9 mouse cellular contexts compared by ENCODE assay signal in the genomic region with DNA sequence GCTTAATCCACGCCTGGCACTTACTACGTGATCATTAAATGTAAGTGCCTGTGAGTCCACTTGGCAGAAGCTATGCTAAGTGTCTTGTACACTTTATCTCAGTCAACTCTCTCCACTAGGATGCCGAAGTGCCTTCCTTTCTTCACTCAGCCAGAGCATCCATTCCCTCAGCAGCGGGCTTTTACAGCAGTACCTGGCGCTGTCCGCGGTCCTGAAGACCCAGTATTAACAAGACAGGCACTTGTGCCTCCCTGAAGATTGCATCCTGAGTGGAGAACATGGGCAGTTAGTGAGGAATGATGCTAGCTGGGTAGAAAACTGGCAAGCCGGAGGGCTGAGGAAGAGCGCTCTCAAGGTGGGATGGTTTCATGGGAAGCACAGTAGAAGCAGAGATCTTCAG.
A peak's percentile ranks its signal among the peaks of the same experiment; 100 is the strongest.
DNase-seq lines count a peak whose midpoint lies in the region; ATAC-seq and TF ChIP-seq lines count a peak whose summit lies in the region.
"Had no signal": no experiment of that assay in that cellular context is flagged by ENCODE, and none has a peak within 500 bp of the region (broad histone marks: within the 10 kb centered on the region; RNA-seq: fewer than 3 reads in every experiment).

No protein-coding gene starts in this region.

- H3K9me3 ChIP-seq in kidney, embryonic 16.5 days (ENCODE audit: low read length): no peaks in the 10 kb centered on the region
- H3K9me3 ChIP-seq in liver, postnatal 0 days (ENCODE audit: low read length): no peaks in the 10 kb centered on the region
- H3K9me3 ChIP-seq: limb, embryonic 12.5 days had no signal

- TF ChIP-seq EP300 in liver, postnatal 0 days (IDR thresholded peaks at IDR 0.05; ENCODE audit: low read depth): no peak

- no peaks in the 10 kb centered on the region for H3K36me3 ChIP-seq in kidney, embryonic 16.5 days (ENCODE audit: insufficient read depth, low read length)
- no peaks in the 10 kb centered on the region for H3K36me3 ChIP-seq in liver, postnatal 0 days (replicated peaks; ENCODE audit: insufficient read depth, low read length)
- H3K36me3 ChIP-seq: limb, embryonic 12.5 days had no signal

- 39% methylated on average over 9 of the region's 9 CpGs for WGBS in kidney, embryonic 16.5 days
- 37% methylated on average over 9 of the region's 9 CpGs for WGBS in liver, postnatal 0 days (ENCODE audit: insufficient replicate concordance)

- H3K4me2 ChIP-seq in kidney, embryonic 16.5 days (replicated peaks; ENCODE audit: low read depth, low read length): no peak overlapping the region
- H3K4me2 ChIP-seq in liver, postnatal 0 days (ENCODE audit: low read depth, low read length): no peak overlapping the region
- H3K4me2 ChIP-seq: limb, embryonic 12.5 days had no signal

- TF ChIP-seq CTCF in liver, postnatal 0 days (IDR thresholded peaks at IDR 0.05; ENCODE audit: low read depth): no peak

- no peaks in the 10 kb centered on the region for H3K27me3 ChIP-seq in kidney, embryonic 16.5 days (ENCODE audit: insufficient read depth, low read length)
- H3K27me3 ChIP-seq in liver, postnatal 0 days (ENCODE audit: insufficient read depth, low read length): no peaks in the 10 kb centered on the region
- H3K27me3 ChIP-seq: limb, embryonic 12.5 days had no signal

- peaks cover 4% of the 10 kb centered on the region; the same call in 1 of the 2 replicates for H3K4me1 ChIP-seq in kidney, embryonic 16.5 days (ENCODE audit: insufficient read depth, low read length)
- no peaks in the 10 kb centered on the region for H3K4me1 ChIP-seq in liver, postnatal 0 days (ENCODE audit: insufficient read depth)
- H3K4me1 ChIP-seq: limb, embryonic 12.5 days had no signal

- H3K9ac ChIP-seq in kidney, embryonic 16.5 days (replicated peaks; ENCODE audit: low read length): no peak overlapping the region
- no peak overlapping the region for H3K9ac ChIP-seq in liver, postnatal 0 days (replicated peaks)
- H3K9ac ChIP-seq: limb, embryonic 12.5 days had no signal

- no peak overlapping the region for H3K27ac ChIP-seq in kidney, embryonic 16.5 days (ENCODE audit: low read length)
- no peak overlapping the region for H3K27ac ChIP-seq in liver, postnatal 0 days (ENCODE audit: low read depth)
- H3K27ac ChIP-seq: limb, embryonic 12.5 days had no signal

- no peak for ATAC-seq in kidney, embryonic 16.5 days (ENCODE audit: low FRiP score, low TSS enrichment)
- no peak for ATAC-seq in liver, postnatal 0 days

- peak; percentile 42 for DNase-seq in kidney, adult 18-20 months
- DNase-seq in ZHBTc4 (ENCODE audit: low read depth, low spot score): peak; percentile 79
- DNase-seq in embryo, embryonic 9.5 days (ENCODE audit: extremely low spot score): peak; percentile 63
- peak; percentile 64 for DNase-seq in liver, postnatal 0 days
- DNase-seq in T-cell, adult 2 months (ENCODE audit: low spot score): no peak
- no peak for DNase-seq in right cerebral cortex, adult 2 months (ENCODE audit: low spot score in 2 of 2)
- no peak for DNase-seq in thymus, adult 18-20 months

- no peak overlapping the region for H3K4me3 ChIP-seq in kidney, embryonic 16.5 days (ENCODE audit: low read length)
- no peak overlapping the region for H3K4me3 ChIP-seq in liver, postnatal 0 days (ENCODE audit: low read depth, low read length)
- H3K4me3 ChIP-seq: limb, embryonic 12.5 days had no signal

Comparison
In these comparisons a context has a peak if more than half of its experiments do, and no peak if none do; other contexts are left out.
1. DNase-seq: peak in kidney, adult 18-20 months (single experiment), ZHBTc4 (single experiment), embryo, embryonic 9.5 days (single experiment) and liver, postnatal 0 days (single experiment); none in T-cell, adult 2 months (single experiment), right cerebral cortex, adult 2 months (0 of 2) and thymus, adult 18-20 months (0 of 2).